Mouse (Mus musculus) liver, embryonic 16.5 days (tissue): Measurements from ENCODE around the gene Saa3. TPM values are rescaled to one million over a fixed set of nuclear protein-coding genes. Genes with fewer than 3 reads are reported as not detected.
"Not testable (repeated sequence)": the region's sequence is repeated elsewhere in the genome, so short reads cannot be mapped to it uniquely, and the experiment has no call there.

Source experiments
- ATAC-seq: fragments of 200-750 bp; cut with Nextera tagmentation; 2 replicates; pipeline ENCODE4 v1.8.0; 2017; ENCODE audit warnings: low read depth, mild to moderate bottlenecking, moderate number of reproducible peaks, moderate library complexity
- H3K27ac ChIP-seq: fragments of 300-500 bp; sonication (generic); 2 replicates; pipeline ENCODE4 v1.5.1; 2014; ENCODE audit warnings: mild to moderate bottlenecking, low read length
- H3K27me3 ChIP-seq: fragments of 300-500 bp; sonication (generic); 2 replicates; pipeline ENCODE4 v1.6.1; 2014; ENCODE audit warnings: low read depth, low read length, mixed read lengths; ENCODE audit not compliant: control insufficient read depth, insufficient read depth
- H3K36me3 ChIP-seq: fragments of 300-500 bp; sonication (generic); 2 replicates; pipeline ENCODE4 v1.6.1; 2014; ENCODE audit warnings: mild to moderate bottlenecking; ENCODE audit not compliant: control insufficient read depth, insufficient read depth
- H3K4me1 ChIP-seq: fragments of 300-500 bp; sonication (generic); 2 replicates; pipeline ENCODE4 v1.6.1; 2014; ENCODE audit warnings: low read depth, low read length, mixed read lengths; ENCODE audit not compliant: control insufficient read depth
- H3K4me2 ChIP-seq: fragments of 300-500 bp; sonication (generic); 2 replicates; pipeline ENCODE4 v1.6.1; 2014; ENCODE audit warnings: low read depth, low read length, mixed read lengths
- H3K4me3 ChIP-seq: fragments of 300-500 bp; sonication (generic); 2 replicates; pipeline ENCODE4 v1.5.1; 2014; ENCODE audit warnings: low read depth, mild to moderate bottlenecking, low read length
- H3K9ac ChIP-seq: fragments of 300-500 bp; sonication (generic); 2 replicates; pipeline ENCODE4 v1.6.1; 2014; ENCODE audit warnings: low read depth, low read length
- H3K9me3 ChIP-seq: fragments of 300-500 bp; sonication (generic); replicated peaks from 2 replicates; pipeline ENCODE4 v1.6.1; 2016; ENCODE audit warnings: low read length; ENCODE audit not compliant: control insufficient read depth
- WGBS: fragments of 180-500 bp; shearing (Covaris S2); extraction: QIAGEN DNeasy Blood & Tissue Kit; methylation state at CpG from one replicate; pipeline ENCODE4 v1.1.7; 2014; ENCODE audit not compliant: insufficient replicate concordance; 5-methylcytosine and 5-hydroxymethylcytosine counted together
- polyA plus RNA-seq: library from polyadenylated mRNA; unstranded; fragments of >200 nt; fragmentation: Nextera tagmentation; extraction: Ambion mirVana; gene quantifications from 2 replicates; pipeline ENCODE4 v1.2.1, GENCODE M21; 2015

The Saa3 gene
- polyA plus RNA-seq, 1 experiment from 2014 or later = 29.5 TPM

- ATAC-seq = no peak
- Histone ChIP-seq H3K36me3 (no peaks in the 10 kb centered on the region), H3K27me3 (no peaks in the 10 kb centered on the region), H3K9me3 (no peaks in the 10 kb centered on the region), H3K4me1 (no peaks in the 10 kb centered on the region; the same call in 1 of the 2 replicates), H3K27ac (no peak overlapping the region), H3K9ac (no peak overlapping the region), H3K4me2 (no peak overlapping the region), H3K4me3 (no peak overlapping the region)
These were observed 34.8 kb downstream of the Saa3 start for GRCm38 (mm10) chr7:46680732-46681131.

GRCm38 (mm10) chr7:46679044-46679443, 36.5 kb downstream of the Saa3 start:
- ATAC-seq, H3K4me3 ChIP-seq, H3K4me1 ChIP-seq, H3K4me2 ChIP-seq, H3K36me3 ChIP-seq, H3K27ac ChIP-seq, H3K27me3 ChIP-seq, H3K9ac ChIP-seq, H3K9me3 ChIP-seq: not testable (repeated sequence)
- 65% methylated on average over 7 of the region's 7 CpGs for WGBS

GRCm38 (mm10) chr7:46678417-46678816, 37.1 kb downstream of the Saa3 start:
- Histone ChIP-seq H3K36me3 (no peaks in the 10 kb centered on the region), H3K9me3 (no peaks in the 10 kb centered on the region), H3K9ac (no peak overlapping the region), H3K4me1 (no peaks in the 10 kb centered on the region; the same call in 1 of the 2 replicates), H3K27me3 (no peaks in the 10 kb centered on the region), H3K27ac (no peak overlapping the region), H3K4me3 (no peak overlapping the region), H3K4me2 (no peak overlapping the region)
- ATAC-seq = no peak
- WGBS = 51% methylated on average over 3 of the region's 3 CpGs

GRCm38 (mm10) chr7:46676808-46677360, 38.6 kb downstream of the Saa3 start:
- Histone ChIP-seq H3K27ac (no peak overlapping the region), H3K4me2 (no peak overlapping the region), H3K9ac (no peak overlapping the region), H3K27me3 (no peaks in the 10 kb centered on the region), H3K4me1 (no peaks in the 10 kb centered on the region; the same call in 1 of the 2 replicates), H3K9me3 (no peaks in the 10 kb centered on the region), H3K4me3 (no peak overlapping the region), H3K36me3 (no peaks in the 10 kb centered on the region)
- no peak for ATAC-seq
- 51% methylated on average over 5 of the region's 5 CpGs for WGBS

GRCm38 (mm10) chr7:46675886-46676285, 39.6 kb downstream of the Saa3 start:
- no peak for ATAC-seq
- H3K36me3 ChIP-seq = no peaks in the 10 kb centered on the region
- WGBS = 38% methylated on average over 8 of the region's 8 CpGs
- H3K4me1 ChIP-seq = no peaks in the 10 kb centered on the region; the same call in 1 of the 2 replicates
- H3K9ac ChIP-seq = no peak overlapping the region
- H3K27me3 ChIP-seq = no peaks in the 10 kb centered on the region
- no peaks in the 10 kb centered on the region for H3K9me3 ChIP-seq
- H3K27ac ChIP-seq = no peak overlapping the region
- no peak overlapping the region for H3K4me3 ChIP-seq
- no peak overlapping the region for H3K4me2 ChIP-seq

- WGBS = 79% methylated on average over 7 of the region's 7 CpGs
- no peak overlapping the region for H3K4me3 ChIP-seq
- no peaks in the 10 kb centered on the region for H3K27me3 ChIP-seq
- no peaks in the 10 kb centered on the region; the same call in 1 of the 2 replicates for H3K4me1 ChIP-seq
- no peaks in the 10 kb centered on the region for H3K9me3 ChIP-seq
- no peak overlapping the region for H3K4me2 ChIP-seq
- ATAC-seq = no peak
- H3K27ac ChIP-seq = no peak overlapping the region
- H3K36me3 ChIP-seq = no peaks in the 10 kb centered on the region
- H3K9ac ChIP-seq = no peak overlapping the region
These were observed 40.4 kb downstream of the Saa3 start for GRCm38 (mm10) chr7:46675061-46675460.

GRCm38 (mm10) chr7:46672160-46672672, 43.3 kb downstream of the Saa3 start, which contains the start of gene Tph1:
Tph1 (minus strand) TSS chr7:46672537.
- H3K4me3 ChIP-seq = no peak within 1 kb of the TSS
- no peaks in the 10 kb centered on the region; the same call in 1 of the 2 replicates for H3K4me1 ChIP-seq
- WGBS = 37% methylated on average over 10 of the region's 10 CpGs
- no peaks in the 10 kb centered on the region for H3K9me3 ChIP-seq
- H3K9ac ChIP-seq = no peak within 1 kb of the TSS
- H3K4me2 ChIP-seq = no peak within 1 kb of the TSS
- peaks cover 10% of the 10 kb centered on the region for H3K27me3 ChIP-seq
- no peaks in the 10 kb centered on the region for H3K36me3 ChIP-seq
- ATAC-seq = no peak
- no peak within 1 kb of the TSS for H3K27ac ChIP-seq

GRCm38 (mm10) chr7:46667256-46667655, 48.2 kb downstream of the Saa3 start:
- H3K4me1 ChIP-seq = no peaks in the 10 kb centered on the region
- H3K9ac ChIP-seq = no peak overlapping the region
- WGBS = 3% methylated on average over 21 of the region's 21 CpGs
- H3K4me2 ChIP-seq = no peak overlapping the region
- H3K27ac ChIP-seq = no peak overlapping the region
- H3K36me3 ChIP-seq = no peaks in the 10 kb centered on the region
- H3K27me3 ChIP-seq = peaks cover 26% of the 10 kb centered on the region
- ATAC-seq = peak; percentile 32; the same call in 1 of the 2 replicates
- no peak overlapping the region for H3K4me3 ChIP-seq
- no peaks in the 10 kb centered on the region for H3K9me3 ChIP-seq

- Histone ChIP-seq H3K27ac (no peak overlapping the region), H3K9ac (no peak overlapping the region), H3K27me3 (peaks cover 26% of the 10 kb centered on the region), H3K4me1 (no peaks in the 10 kb centered on the region), H3K36me3 (no peaks in the 10 kb centered on the region), H3K4me2 (no peak overlapping the region), H3K4me3 (no peak overlapping the region), H3K9me3 (no peaks in the 10 kb centered on the region)
- no peak for ATAC-seq
- 19% methylated on average over 9 of the region's 9 CpGs for WGBS
These were observed 50.3 kb downstream of the Saa3 start for GRCm38 (mm10) chr7:46665236-46665635.
